Mouse (Mus musculus) bone marrow macrophage, adult 2 months (primary cell): ENCODE results near the gene Ddx23.

ENCODE experiments used
- CTCF ChIP-seq: IDR thresholded peaks from 2 replicates; pipeline ENCODE4 v1.5.1; 2012; ENCODE audit warnings: low read depth, mild to moderate bottlenecking, low read length, moderate library complexity
- POLR2A ChIP-seq: IDR thresholded peaks from 2 replicates; pipeline ENCODE4 v1.6.1; 2012; ENCODE audit warnings: mild to moderate bottlenecking, low read depth, low read length, borderline replicate concordance

DNA sequence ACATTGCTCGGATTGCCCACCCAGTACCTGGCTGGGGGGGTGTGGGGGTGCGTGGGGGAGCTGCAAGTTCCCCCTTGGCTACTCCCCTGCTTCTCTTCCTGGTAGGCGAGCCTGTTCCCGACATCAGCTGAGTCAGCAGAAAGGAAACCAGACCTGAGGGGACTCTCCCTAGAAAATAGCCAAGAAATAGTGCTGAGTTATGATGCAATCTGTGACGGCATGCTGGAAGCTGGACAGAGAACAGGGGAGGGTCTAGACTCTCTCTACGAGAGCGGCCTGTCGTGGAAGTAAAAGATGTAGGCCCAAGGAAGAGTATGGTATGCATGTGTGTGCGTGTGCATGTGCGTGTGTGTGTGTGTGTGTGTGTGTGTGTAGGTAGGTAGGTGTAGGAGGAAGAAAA, 20.5 kb upstream of the Ddx23 start:
- TF ChIP-seq POLR2A: no peak
- no peak for TF ChIP-seq CTCF
